Mouse (Mus musculus): ENCODE results near the gene Wdr46. TPM values are rescaled to one million over a fixed set of nuclear protein-coding genes. Genes with fewer than 3 reads are reported as not detected.
"Not testable (repeated sequence)": the region's sequence is repeated elsewhere in the genome, so short reads cannot be mapped to it uniquely, and the experiment has no call there.

Gene Wdr46
- total and polyA plus RNA-seq, 3 experiments = 39.8 to 72.4 (median 49.7) TPM

DNA sequence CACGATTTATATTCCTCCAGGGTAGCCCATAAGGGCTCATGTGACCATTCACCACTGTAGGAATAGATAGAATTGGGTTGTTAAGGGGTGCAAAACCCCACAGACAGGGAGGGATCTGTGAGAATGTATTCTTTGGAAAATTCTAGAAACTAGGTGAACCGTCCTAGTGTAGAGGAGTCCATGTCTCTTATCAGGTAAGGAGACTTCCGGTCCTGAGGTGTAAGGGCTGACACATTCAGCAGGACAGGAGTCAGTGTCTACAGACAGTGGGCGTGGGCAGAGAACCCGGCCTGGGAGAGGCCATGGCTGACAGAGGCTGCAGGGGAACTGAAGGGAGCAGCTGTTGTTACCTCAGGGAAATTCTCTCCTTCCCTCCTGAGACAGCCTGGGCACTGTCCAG, 58.2 kb downstream of the Wdr46 start:
- H3K9ac ChIP-seq (ENCODE audit: insufficient read depth, low read depth) = peak overlapping the region; percentile 61
- TF ChIP-seq ZNF384 (IDR thresholded peaks at IDR 0.05; ENCODE audit: low read depth, low read length) = 0 out of 2 replicates have a peak, but pooled peaks have one; percentile 22
- H3K9me3 ChIP-seq (replicated peaks; ENCODE audit: low read length); dilution Hi-C loops (cut with MboI; ENCODE audit: extremely low pct_ligation_motif_present, extremely low pct_unique_long_range_greater_than_20kb, low sequenced_read_pairs); H3K27ac ChIP-seq (ENCODE audit: insufficient read depth, low read depth); H3K27me3 ChIP-seq (replicated peaks); DNase-seq (ENCODE audit: extremely low read depth): not testable (repeated sequence)
- H3K4me1 ChIP-seq (ENCODE audit: control insufficient read depth in 1 of 2, insufficient read depth in 2 of 2) = peaks cover 16 to 28% of the 10 kb centered on the region in 2 experiments
- H3K79me2 ChIP-seq (replicated peaks; ENCODE audit: control insufficient read depth, extremely low read depth, insufficient read depth, poor library complexity, severe bottlenecking) = peaks cover 23% of the 10 kb centered on the region
- in situ Hi-C loops (cut with MboI; ENCODE audit: low pct_ligation_motif_present, low pct_unique_long_range_greater_than_20kb, low sequenced_read_pairs) = loop anchor here (10.0 to 25.0 kb wide), 2 partner anchors 1386 to 1464 kb away; partner anchors contain the start of gene H2-Q10
- peak overlapping the region; percentile 43 to 71 (median 55) for H3K4me3 ChIP-seq (replicated peaks in 1 of 3; ENCODE audit: low read depth in 2 of 3, low read length in 2 of 3, poor library complexity in 1 of 3)
- peaks cover 33 to 39% of the 10 kb centered on the region in 2 experiments for H3K36me3 ChIP-seq (replicated peaks in 1 of 2; ENCODE audit: control insufficient read depth in 1 of 2, insufficient read depth in 1 of 2, low read length in 1 of 2)
- H3K4me2 ChIP-seq (ENCODE audit: insufficient read depth, low read depth, poor library complexity, severe bottlenecking) = peak overlapping the region; percentile 91

Other genes with a start within 250 kb of the Wdr46 start
Only the 20 nearest of the 31 such genes appear.
- 4,496 and 4,575 TPM in 2 replicates for gene Rps28, start 116.1 kb upstream of the Wdr46 start, total RNA-seq (2012; rRNA removed)
- gene Rps28, start 116.1 kb upstream of the Wdr46 start, total RNA-seq (2014; rRNA removed) = 696 and 765 TPM in 2 replicates
- 782 and 837 TPM in 2 replicates for gene Rps28, start 116.1 kb upstream of the Wdr46 start, polyA plus RNA-seq (2012; ENCODE audit: insufficient read length, low read depth)
- 316 and 364 TPM in 2 replicates for gene Ndufa7, start 116.1 kb upstream of the Wdr46 start, total RNA-seq (2012; rRNA removed)
- 168 and 194 TPM in 2 replicates for gene Ndufa7, start 116.1 kb upstream of the Wdr46 start, total RNA-seq (2014; rRNA removed)
- gene Ndufa7, start 116.1 kb upstream of the Wdr46 start, polyA plus RNA-seq (2012; ENCODE audit: insufficient read length, low read depth) = 153 and 164 TPM in 2 replicates
- 53.7 and 57.1 TPM in 2 replicates for gene Cd320, start 97.6 kb upstream of the Wdr46 start, total RNA-seq (2012; rRNA removed)
- gene Cd320, start 97.6 kb upstream of the Wdr46 start, total RNA-seq (2014; rRNA removed) = 67.1 and 84.2 TPM in 2 replicates
- gene Cd320, start 97.6 kb upstream of the Wdr46 start, polyA plus RNA-seq (2012; ENCODE audit: insufficient read length, low read depth) = 45.3 and 50.9 TPM in 2 replicates
- gene Gm7029, start 66.8 kb upstream of the Wdr46 start, total RNA-seq (2012; rRNA removed) = not detected in 2 replicates
- gene Gm7029, start 66.8 kb upstream of the Wdr46 start, total RNA-seq (2014; rRNA removed) = not detected in 2 replicates
- gene Gm7029, start 66.8 kb upstream of the Wdr46 start, polyA plus RNA-seq (2012; ENCODE audit: insufficient read length, low read depth) = not detected in 2 replicates
- gene Kifc1, start 50.0 kb upstream of the Wdr46 start, total RNA-seq (2012; rRNA removed) = 22.3 and 23.0 TPM in 2 replicates
- gene Kifc1, start 50.0 kb upstream of the Wdr46 start, total RNA-seq (2014; rRNA removed) = 15.2 and 16.0 TPM in 2 replicates
- gene Kifc1, start 50.0 kb upstream of the Wdr46 start, polyA plus RNA-seq (2012; ENCODE audit: insufficient read length, low read depth) = 41.2 and 46.6 TPM in 2 replicates
- gene Platr17, start 35.5 kb upstream of the Wdr46 start, total RNA-seq (2012; rRNA removed) = not detected in 2 replicates
- gene Platr17, start 35.5 kb upstream of the Wdr46 start, total RNA-seq (2014; rRNA removed) = not detected in 2 replicates
- not detected in 2 replicates for gene Platr17, start 35.5 kb upstream of the Wdr46 start, polyA plus RNA-seq (2012; ENCODE audit: insufficient read length, low read depth)
- 33.8 and 48.3 TPM in 2 replicates for gene Daxx, start 31.2 kb upstream of the Wdr46 start, total RNA-seq (2012; rRNA removed)
- 31.6 and 32.3 TPM in 2 replicates for gene Daxx, start 31.2 kb upstream of the Wdr46 start, total RNA-seq (2014; rRNA removed)
- gene Daxx, start 31.2 kb upstream of the Wdr46 start, polyA plus RNA-seq (2012; ENCODE audit: insufficient read length, low read depth) = 53.0 and 64.7 TPM in 2 replicates
- 114 and 134 TPM in 2 replicates for gene Tapbp, start 24.8 kb upstream of the Wdr46 start, total RNA-seq (2012; rRNA removed)
- 44.3 and 45.3 TPM in 2 replicates for gene Tapbp, start 24.8 kb upstream of the Wdr46 start, total RNA-seq (2014; rRNA removed)
- 96.7 and 116 TPM in 2 replicates for gene Tapbp, start 24.8 kb upstream of the Wdr46 start, polyA plus RNA-seq (2012; ENCODE audit: insufficient read length, low read depth)
- gene Zbtb22, start 24.8 kb upstream of the Wdr46 start, total RNA-seq (2012; rRNA removed) = 21.2 and 23.5 TPM in 2 replicates
- gene Zbtb22, start 24.8 kb upstream of the Wdr46 start, total RNA-seq (2014; rRNA removed) = 11.7 and 12.1 TPM in 2 replicates
- gene Zbtb22, start 24.8 kb upstream of the Wdr46 start, polyA plus RNA-seq (2012; ENCODE audit: insufficient read length, low read depth) = 20.2 and 20.3 TPM in 2 replicates
- 23.0 and 25.6 TPM in 2 replicates for gene Rgl2, start 11.1 kb upstream of the Wdr46 start, total RNA-seq (2012; rRNA removed)
- gene Rgl2, start 11.1 kb upstream of the Wdr46 start, total RNA-seq (2014; rRNA removed) = 20.1 and 20.4 TPM in 2 replicates
- 29.1 and 31.8 TPM in 2 replicates for gene Rgl2, start 11.1 kb upstream of the Wdr46 start, polyA plus RNA-seq (2012; ENCODE audit: insufficient read length, low read depth)
- 140 and 157 TPM in 2 replicates for gene Pfdn6, start 317 bp upstream of the Wdr46 start, total RNA-seq (2012; rRNA removed)
- 92.3 and 109 TPM in 2 replicates for gene Pfdn6, start 317 bp upstream of the Wdr46 start, total RNA-seq (2014; rRNA removed)
- gene Pfdn6, start 317 bp upstream of the Wdr46 start, polyA plus RNA-seq (2012; ENCODE audit: insufficient read length, low read depth) = 109 and 149 TPM in 2 replicates
- gene B3galt4, start 10.8 kb downstream of the Wdr46 start, total RNA-seq (2012; rRNA removed) = 3.7 and 4.5 TPM in 2 replicates
- gene B3galt4, start 10.8 kb downstream of the Wdr46 start, total RNA-seq (2014; rRNA removed) = 4.2 and 5.2 TPM in 2 replicates
- 4.6 and 6.2 TPM in 2 replicates for gene B3galt4, start 10.8 kb downstream of the Wdr46 start, polyA plus RNA-seq (2012; ENCODE audit: insufficient read length, low read depth)
- gene Vps52, start 15.2 kb downstream of the Wdr46 start, total RNA-seq (2012; rRNA removed) = 38.2 and 39.9 TPM in 2 replicates
- gene Vps52, start 15.2 kb downstream of the Wdr46 start, total RNA-seq (2014; rRNA removed) = 34.3 and 40.6 TPM in 2 replicates
- gene Vps52, start 15.2 kb downstream of the Wdr46 start, polyA plus RNA-seq (2012; ENCODE audit: insufficient read length, low read depth) = 73.6 and 76.1 TPM in 2 replicates
- gene Rps18, start 15.3 kb downstream of the Wdr46 start, total RNA-seq (2012; rRNA removed) = 302 and 359 TPM in 2 replicates
- gene Rps18, start 15.3 kb downstream of the Wdr46 start, total RNA-seq (2014; rRNA removed) = 205 and 246 TPM in 2 replicates
- gene Rps18, start 15.3 kb downstream of the Wdr46 start, polyA plus RNA-seq (2012; ENCODE audit: insufficient read length, low read depth) = 913 and 991 TPM in 2 replicates
- gene H2-K1, start 59.7 kb downstream of the Wdr46 start, total RNA-seq (2012; rRNA removed) = 1,488 and 1,753 TPM in 2 replicates
- 1,386 and 1,734 TPM in 2 replicates for gene H2-K1, start 59.7 kb downstream of the Wdr46 start, total RNA-seq (2014; rRNA removed)
- gene H2-K1, start 59.7 kb downstream of the Wdr46 start, polyA plus RNA-seq (2012; ENCODE audit: insufficient read length, low read depth) = 2,472 and 2,496 TPM in 2 replicates
- gene Ring1, start 84.0 kb downstream of the Wdr46 start, total RNA-seq (2012; rRNA removed) = 8.6 and 11.9 TPM in 2 replicates
- gene Ring1, start 84.0 kb downstream of the Wdr46 start, total RNA-seq (2014; rRNA removed) = 11.5 and 13.7 TPM in 2 replicates
- 18.0 and 23.1 TPM in 2 replicates for gene Ring1, start 84.0 kb downstream of the Wdr46 start, polyA plus RNA-seq (2012; ENCODE audit: insufficient read length, low read depth)
- 44.8 and 47.1 TPM in 2 replicates for gene H2-Ke6, start 87.4 kb downstream of the Wdr46 start, total RNA-seq (2012; rRNA removed)
- 20.4 and 20.8 TPM in 2 replicates for gene H2-Ke6, start 87.4 kb downstream of the Wdr46 start, total RNA-seq (2014; rRNA removed)
- gene H2-Ke6, start 87.4 kb downstream of the Wdr46 start, polyA plus RNA-seq (2012; ENCODE audit: insufficient read length, low read depth) = 31.7 and 34.5 TPM in 2 replicates
- gene Slc39a7, start 91.0 kb downstream of the Wdr46 start, total RNA-seq (2012; rRNA removed) = 116 and 160 TPM in 2 replicates
- gene Slc39a7, start 91.0 kb downstream of the Wdr46 start, total RNA-seq (2014; rRNA removed) = 96.8 and 97.2 TPM in 2 replicates
- 105 and 108 TPM in 2 replicates for gene Slc39a7, start 91.0 kb downstream of the Wdr46 start, polyA plus RNA-seq (2012; ENCODE audit: insufficient read length, low read depth)
- 42.7 and 47.7 TPM in 2 replicates for gene Rxrb, start 91.2 kb downstream of the Wdr46 start, total RNA-seq (2012; rRNA removed)
- gene Rxrb, start 91.2 kb downstream of the Wdr46 start, total RNA-seq (2014; rRNA removed) = 27.0 and 27.4 TPM in 2 replicates
- gene Rxrb, start 91.2 kb downstream of the Wdr46 start, polyA plus RNA-seq (2012; ENCODE audit: insufficient read length, low read depth) = 36.9 and 41.4 TPM in 2 replicates
- 6.0 and 7.6 TPM in 2 replicates for gene Col11a2, start 98.8 kb downstream of the Wdr46 start, total RNA-seq (2012; rRNA removed)
- 3.0 and 4.5 TPM in 2 replicates for gene Col11a2, start 98.8 kb downstream of the Wdr46 start, total RNA-seq (2014; rRNA removed)
- gene Col11a2, start 98.8 kb downstream of the Wdr46 start, polyA plus RNA-seq (2012; ENCODE audit: insufficient read length, low read depth) = 5.8 and 7.2 TPM in 2 replicates